ENCODE assay signal across 8 mouse cellular contexts in genomic region chr9:110408099-110408773, GRCm38 (mm10). TPM values are rescaled to one million over a fixed set of nuclear protein-coding genes. Genes with fewer than 3 reads are reported as not detected.
DNase-seq lines count a peak whose midpoint lies in the region; ATAC-seq lines count a peak whose summit lies in the region.

Ptpn23 (minus strand) TSS chr9:110408213.

- intact Hi-C loops in gastrocnemius, postnatal 14 days (cut with DNase I; ENCODE audit: low total_unique reads), result no loop called here
- intact Hi-C loops in left cerebral cortex, postnatal 10 days (cut with DNase I), result no loop called here

- peak; percentile 77 for ATAC-seq in inflammation-experienced regulatory T-cells, adult 6 months
- ATAC-seq in megakaryocyte-erythroid progenitor cell, adult 5-6 weeks (replicated peaks; ENCODE audit: low FRiP score, low TSS enrichment, poor library complexity, severe bottlenecking), result peak; percentile 94

- DNase-seq in adrenal gland, adult (ENCODE audit: inconsistent age in 2 of 2, low spot score in 1 of 2), result peak; percentile 96 to 98
- peak; percentile 99 for DNase-seq in embryo, embryonic 10.5 days (ENCODE audit: low spot score)
- peak; percentile 97 for DNase-seq in gastrocnemius, postnatal 14 days
- DNase-seq in left cerebral cortex, postnatal 10 days (ENCODE audit: extremely low spot score in 1 of 2, low spot score in 2 of 2), result peak; percentile 91 to 98
- peak; percentile 95 for DNase-seq in right cerebral cortex, postnatal 25 days
- DNase-seq in urinary bladder, postnatal 4 days (ENCODE audit: low spot score in 2 of 2), result peak; percentile 93 to 96

RNA-seq across cellular contexts. Expression of gene Ptpn23, which starts in this region (rescaled TPM):
- total RNA-seq in gastrocnemius, postnatal 14 days (2021), result 10 to 100 TPM; 10.2 to 10.3 TPM
- polyA plus RNA-seq in inflammation-experienced regulatory T-cells, adult 6 months (2017; shearing (Covaris generic)), result 1 to 10 TPM; 4.4 to 5.9 (median 4.7) TPM
- 10 to 100 TPM; 49.0 to 50.1 TPM for total RNA-seq in left cerebral cortex, postnatal 10 days (2021)
- total RNA-seq in megakaryocyte-erythroid progenitor cell, adult 5-6 weeks (2014; fragmentation: Nextera tagmentation), result 17.7 and 24.3 TPM in 2 replicates
- total RNA-seq in megakaryocyte-erythroid progenitor cell, adult 5-6 weeks (2017), result 1.9 and 11.0 TPM in 2 replicates

Comparison
In these comparisons a context has a peak if more than half of its experiments do, and no peak if none do; other contexts are left out.
1. Peak in every context shown above with its lines: DNase-seq and ATAC-seq.